Mouse (Mus musculus): ENCODE results near the gene Daam1. TPM values are rescaled to one million over a fixed set of nuclear protein-coding genes. Genes with fewer than 3 reads are reported as not detected.

The Daam1 gene
- polyA plus RNA-seq, 1 experiment from 2014 or later = 11.0 TPM

GRCm38 (mm10) chr12:71905640-71906320 is 74.9 kb downstream of the Daam1 start:
- 63% methylated on average over 13 of the region's 13 CpGs for WGBS
- Histone ChIP-seq H3K4me1 (ENCODE audit: insufficient read depth, low read depth, low read length) (peaks cover 17% of the 10 kb centered on the region; the same call in 1 of the 2 replicates), H3K4me3 (ENCODE audit: low read depth, low read length) (no peak overlapping the region), H3K9ac (replicated peaks; ENCODE audit: low read depth) (no peak overlapping the region), H3K4me2 (replicated peaks; ENCODE audit: low read depth, low read length) (no peak overlapping the region), H3K27me3 (replicated peaks; ENCODE audit: insufficient read depth, low read length) (no peaks in the 10 kb centered on the region), H3K27ac (ENCODE audit: low read length) (peak overlapping the region; percentile 54; the same call in 1 of the 2 replicates), H3K9me3 (ENCODE audit: low read length) (no peaks in the 10 kb centered on the region), H3K36me3 (ENCODE audit: insufficient read depth, low read length) (no peaks in the 10 kb centered on the region)
- TF ChIP-seq CTCF (IDR thresholded peaks at IDR 0.05) (no peak), EP300 (IDR thresholded peaks at IDR 0.05) (no peak)
- DNase-seq (ENCODE audit: low spot score) (peak; percentile 50), ATAC-seq (peak; percentile 30)

GRCm38 (mm10) chr12:71906582-71907267 is 75.8 kb downstream of the Daam1 start:
- ATAC-seq = peak; percentile 70
- Histone ChIP-seq H3K4me2 (replicated peaks; ENCODE audit: low read depth, low read length) (no peak overlapping the region), H3K36me3 (ENCODE audit: insufficient read depth, low read length) (no peaks in the 10 kb centered on the region), H3K4me1 (ENCODE audit: insufficient read depth, low read depth, low read length) (peaks cover 17% of the 10 kb centered on the region; the same call in 1 of the 2 replicates), H3K27ac (ENCODE audit: low read length) (0 out of 2 replicates have a peak overlapping the region, but pooled peaks have one; percentile 38), H3K4me3 (ENCODE audit: low read depth, low read length) (no peak overlapping the region), H3K9me3 (ENCODE audit: low read length) (no peaks in the 10 kb centered on the region), H3K27me3 (replicated peaks; ENCODE audit: insufficient read depth, low read length) (no peaks in the 10 kb centered on the region), H3K9ac (replicated peaks; ENCODE audit: low read depth) (no peak overlapping the region)
- TF ChIP-seq CTCF (IDR thresholded peaks at IDR 0.05) (peak; percentile 14; the same call in 1 of the 2 replicates), EP300 (IDR thresholded peaks at IDR 0.05) (no peak)
- peak; percentile 67 for DNase-seq (ENCODE audit: low spot score)
- WGBS = 64% methylated on average over 12 of the region's 12 CpGs

- ATAC-seq (no peak), DNase-seq (ENCODE audit: low spot score) (no peak)
- Histone ChIP-seq H3K4me1 (ENCODE audit: insufficient read depth, low read depth, low read length) (peaks cover 17% of the 10 kb centered on the region; the same call in 1 of the 2 replicates), H3K27me3 (replicated peaks; ENCODE audit: insufficient read depth, low read length) (no peaks in the 10 kb centered on the region), H3K4me2 (replicated peaks; ENCODE audit: low read depth, low read length) (no peak overlapping the region), H3K4me3 (ENCODE audit: low read depth, low read length) (no peak overlapping the region), H3K36me3 (ENCODE audit: insufficient read depth, low read length) (no peaks in the 10 kb centered on the region), H3K27ac (ENCODE audit: low read length) (no peak overlapping the region), H3K9ac (replicated peaks; ENCODE audit: low read depth) (no peak overlapping the region), H3K9me3 (ENCODE audit: low read length) (no peaks in the 10 kb centered on the region)
- TF ChIP-seq CTCF (IDR thresholded peaks at IDR 0.05) (no peak), EP300 (IDR thresholded peaks at IDR 0.05) (no peak)
- 92% methylated on average over 5 of the region's 5 CpGs for WGBS
These were observed 78.1 kb downstream of the Daam1 start for GRCm38 (mm10) chr12:71908984-71909383.

GRCm38 (mm10) chr12:71910246-71910645 is 79.4 kb downstream of the Daam1 start:
- Histone ChIP-seq H3K27me3 (replicated peaks; ENCODE audit: insufficient read depth, low read length) (no peaks in the 10 kb centered on the region), H3K27ac (ENCODE audit: low read length) (no peak overlapping the region), H3K4me2 (replicated peaks; ENCODE audit: low read depth, low read length) (no peak overlapping the region), H3K36me3 (ENCODE audit: insufficient read depth, low read length) (0 out of 2 replicates have a peak, but pooled peaks cover under 1% of the 10 kb centered on the region), H3K9ac (replicated peaks; ENCODE audit: low read depth) (no peak overlapping the region), H3K4me1 (ENCODE audit: insufficient read depth, low read depth, low read length) (peaks cover 17% of the 10 kb centered on the region; the same call in 1 of the 2 replicates), H3K4me3 (ENCODE audit: low read depth, low read length) (no peak overlapping the region), H3K9me3 (ENCODE audit: low read length) (no peaks in the 10 kb centered on the region)
- TF ChIP-seq EP300 (IDR thresholded peaks at IDR 0.05) = no peak
- no peak for TF ChIP-seq CTCF (IDR thresholded peaks at IDR 0.05)
- WGBS = 54% methylated on average over 7 of the region's 7 CpGs
- DNase-seq (ENCODE audit: low spot score) (no peak), ATAC-seq (no peak)

- DNase-seq (ENCODE audit: low spot score) (peak; percentile 70), ATAC-seq (peak; percentile 71)
- Histone ChIP-seq H3K36me3 (ENCODE audit: insufficient read depth, low read length) (peaks cover 20% of the 10 kb centered on the region), H3K4me1 (ENCODE audit: insufficient read depth, low read depth, low read length) (peaks cover 11% of the 10 kb centered on the region; the same call in 1 of the 2 replicates), H3K4me3 (ENCODE audit: low read depth, low read length) (no peak overlapping the region), H3K9me3 (ENCODE audit: low read length) (no peaks in the 10 kb centered on the region), H3K27me3 (replicated peaks; ENCODE audit: insufficient read depth, low read length) (no peaks in the 10 kb centered on the region), H3K4me2 (replicated peaks; ENCODE audit: low read depth, low read length) (no peak overlapping the region), H3K9ac (replicated peaks; ENCODE audit: low read depth) (no peak overlapping the region), H3K27ac (ENCODE audit: low read length) (no peak overlapping the region)
- 41% methylated on average over 1 of the region's 1 CpGs for WGBS
- TF ChIP-seq CTCF (IDR thresholded peaks at IDR 0.05) = no peak
- TF ChIP-seq EP300 (IDR thresholded peaks at IDR 0.05) = no peak
These were observed 81.4 kb downstream of the Daam1 start for GRCm38 (mm10) chr12:71912262-71912661.

- Histone ChIP-seq H3K9me3 (ENCODE audit: low read length) (no peaks in the 10 kb centered on the region), H3K4me1 (ENCODE audit: insufficient read depth, low read depth, low read length) (peaks cover 15% of the 10 kb centered on the region; the same call in 1 of the 2 replicates), H3K27me3 (replicated peaks; ENCODE audit: insufficient read depth, low read length) (no peaks in the 10 kb centered on the region), H3K27ac (ENCODE audit: low read length) (0 out of 2 replicates have a peak overlapping the region, but pooled peaks have one; percentile 35), H3K36me3 (ENCODE audit: insufficient read depth, low read length) (peaks cover 26% of the 10 kb centered on the region), H3K9ac (replicated peaks; ENCODE audit: low read depth) (no peak overlapping the region), H3K4me2 (replicated peaks; ENCODE audit: low read depth, low read length) (no peak overlapping the region), H3K4me3 (ENCODE audit: low read depth, low read length) (no peak overlapping the region)
- ATAC-seq (peak; percentile 63), DNase-seq (ENCODE audit: low spot score) (peak; percentile 59)
- peak; percentile 31; the same call in 1 of the 2 replicates for TF ChIP-seq EP300 (IDR thresholded peaks at IDR 0.05)
- no peak for TF ChIP-seq CTCF (IDR thresholded peaks at IDR 0.05)
- 19% methylated on average over 4 of the region's 4 CpGs for WGBS
These were observed 88.3 kb downstream of the Daam1 start for GRCm38 (mm10) chr12:71919156-71919555.

Measured in lung, postnatal 0 days (tissue).